Mouse (Mus musculus) heart, postnatal 0 days (tissue): ENCODE results near the gene Dnajb1. TPM values are rescaled to one million over a fixed set of nuclear protein-coding genes. Genes with fewer than 3 reads are reported as not detected.

ENCODE experiments used
- ATAC-seq: fragments of 200-750 bp; cut with Nextera tagmentation; 2 replicates; pipeline ENCODE4 v1.8.0; 2017; ENCODE audit warnings: low read depth, moderate number of reproducible peaks, moderate library complexity; ENCODE audit not compliant: insufficient read depth
- DNase-seq: peaks from one replicate; pipeline ENCODE4 v3.0.0-alpha.2; 2016; ENCODE audit warnings: low spot score
- H3K27ac ChIP-seq: fragments of 300-500 bp; sonication (generic); 2 replicates; pipeline ENCODE4 v1.5.1; 2014; ENCODE audit warnings: low read depth, mild to moderate bottlenecking
- H3K27me3 ChIP-seq: fragments of 300-500 bp; sonication (generic); 2 replicates; pipeline ENCODE4 v1.6.1; 2014; ENCODE audit warnings: low read length, mixed read lengths; ENCODE audit not compliant: control insufficient read depth, insufficient read depth
- H3K36me3 ChIP-seq: fragments of 300-500 bp; sonication (generic); replicated peaks from 2 replicates; pipeline ENCODE4 v1.6.1; 2014; ENCODE audit warnings: low read length, mixed read lengths; ENCODE audit not compliant: control insufficient read depth, insufficient read depth
- H3K4me1 ChIP-seq: fragments of 300-500 bp; sonication (generic); 2 replicates; pipeline ENCODE4 v1.6.1; 2014; ENCODE audit warnings: antibody characterized with exemption; ENCODE audit not compliant: control insufficient read depth, insufficient read depth
- H3K4me2 ChIP-seq: fragments of 300-500 bp; sonication (generic); 2 replicates; pipeline ENCODE4 v1.6.1; 2014; ENCODE audit warnings: low read depth, mild to moderate bottlenecking, low read length, moderate library complexity
- H3K4me3 ChIP-seq: fragments of 300-500 bp; sonication (generic); 2 replicates; pipeline ENCODE4 v1.5.1; 2014; ENCODE audit warnings: low read depth, low read length
- H3K9ac ChIP-seq: fragments of 300-500 bp; sonication (generic); replicated peaks from 2 replicates; pipeline ENCODE4 v1.6.1; 2014; ENCODE audit warnings: low read depth, low read length, mixed read lengths
- H3K9me3 ChIP-seq: fragments of 300-500 bp; sonication (generic); replicated peaks from 2 replicates; pipeline ENCODE4 v1.6.1; 2016; ENCODE audit warnings: low read length; ENCODE audit not compliant: control insufficient read depth
- CTCF ChIP-seq: IDR thresholded peaks from 2 replicates; pipeline ENCODE4 v1.5.1; 2016; ENCODE audit warnings: antibody characterized with exemption, control low read depth, low read depth
- EP300 ChIP-seq: IDR thresholded peaks from 2 replicates; pipeline ENCODE4 v1.6.1; 2016; ENCODE audit warnings: antibody characterized with exemption, low read depth
- WGBS: fragments of 180-500 bp; shearing (Covaris S2); extraction: QIAGEN DNeasy Blood & Tissue Kit; methylation state at CpG from one replicate; pipeline ENCODE4 v1.1.7; 2014; 5-methylcytosine and 5-hydroxymethylcytosine counted together
- polyA plus RNA-seq: library from polyadenylated mRNA; unstranded; fragments of >200 nt; fragmentation: Nextera tagmentation; extraction: Ambion mirVana; gene quantifications from 2 replicates; pipeline ENCODE4 v1.2.1, GENCODE M21; 2015
- total RNA-seq: library from RNA; depleted of rRNA; stranded (reverse); fragments of >200 nt; gene quantifications from 2 replicates; pipeline ENCODE4 v1.2.3, GENCODE M21; 2014; ENCODE audit warnings: low replicate concordance

Dnajb1 gene
- total and polyA plus RNA-seq, 2 experiments from 2014 or later = 17.6 to 26.7 TPM

DNA sequence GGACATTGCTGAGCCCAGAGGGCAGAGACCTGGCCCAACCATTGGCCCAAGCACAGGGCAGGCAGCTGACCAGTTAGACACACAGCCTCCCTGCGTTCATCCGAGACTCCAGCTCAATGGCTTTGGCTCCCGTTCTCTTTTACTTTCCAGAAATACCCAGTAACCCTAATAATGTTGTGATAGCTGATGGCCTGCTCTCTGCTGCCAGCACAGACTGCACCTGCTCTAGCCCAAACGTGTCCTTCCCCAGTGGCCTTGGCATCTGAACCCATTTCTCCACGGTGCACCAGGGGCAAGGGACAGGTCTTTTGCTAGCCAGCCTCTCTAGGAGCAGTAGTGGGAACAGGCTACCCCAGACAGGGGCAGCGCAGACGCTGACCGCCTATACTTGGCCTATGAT is 27.2 kb upstream of the Dnajb1 start:
- no peak overlapping the region for H3K4me2 ChIP-seq
- no peaks in the 10 kb centered on the region for H3K9me3 ChIP-seq
- no peak overlapping the region for H3K4me3 ChIP-seq
- peaks cover 42% of the 10 kb centered on the region for H3K4me1 ChIP-seq
- peak overlapping the region; percentile 36 for H3K27ac ChIP-seq
- no peak for DNase-seq
- H3K27me3 ChIP-seq = no peaks in the 10 kb centered on the region
- 56% methylated on average over 8 of the region's 8 CpGs for WGBS
- peaks cover 25% of the 10 kb centered on the region for H3K36me3 ChIP-seq
- H3K9ac ChIP-seq = 0 out of 2 replicates have a peak overlapping the region, but pooled peaks have one; percentile 3
- no peak for ATAC-seq
- TF ChIP-seq CTCF = no peak
- no peak for TF ChIP-seq EP300

DNA sequence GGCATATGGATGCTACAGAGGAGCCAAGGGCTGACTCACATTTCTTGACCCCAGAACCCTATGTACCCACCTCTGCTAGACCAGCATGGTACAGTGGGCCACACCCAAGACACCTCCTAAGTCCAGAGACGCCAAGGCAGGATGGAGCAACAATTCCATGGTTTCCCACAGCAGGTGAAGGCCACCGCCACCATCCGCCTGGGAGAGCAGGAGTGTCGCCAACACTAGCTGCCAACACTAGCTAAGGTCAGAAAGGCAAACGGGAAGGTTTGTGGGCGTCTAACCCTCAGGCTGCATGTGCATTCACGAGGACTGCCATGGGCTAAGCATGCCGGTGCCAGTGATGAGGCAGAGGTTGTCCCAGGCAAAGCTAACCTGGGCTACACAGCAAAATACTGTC is 25.8 kb upstream of the Dnajb1 start:
- no peak for DNase-seq
- Histone ChIP-seq H3K27me3 (no peaks in the 10 kb centered on the region), H3K4me3 (no peak overlapping the region), H3K36me3 (peaks cover 25% of the 10 kb centered on the region), H3K9me3 (no peaks in the 10 kb centered on the region), H3K9ac (no peak overlapping the region), H3K4me2 (no peak overlapping the region), H3K27ac (no peak overlapping the region), H3K4me1 (peaks cover 28% of the 10 kb centered on the region)
- no peak for TF ChIP-seq CTCF
- 73% methylated on average over 8 of the region's 8 CpGs for WGBS
- no peak for ATAC-seq

DNA sequence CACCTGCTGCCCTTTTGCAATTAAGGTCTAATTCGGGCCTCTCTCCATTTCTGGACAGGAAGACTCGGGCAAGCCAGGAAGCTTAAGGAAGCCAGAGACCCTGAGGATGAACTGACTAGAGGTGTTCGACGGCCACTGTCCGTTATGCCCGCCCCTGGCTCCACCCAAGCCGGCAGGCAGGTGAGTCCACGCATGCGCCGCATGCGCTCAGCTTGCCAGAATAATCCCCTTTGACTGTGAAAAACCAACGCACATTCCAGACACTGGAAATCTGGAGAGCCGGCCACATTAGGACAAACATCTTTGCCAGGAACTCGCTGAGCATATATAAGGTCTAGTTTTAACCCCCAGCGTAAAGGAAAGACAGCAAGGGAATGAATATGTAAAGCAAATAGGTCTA is 24.8 kb upstream of the Dnajb1 start:
- H3K36me3 ChIP-seq = peaks cover 25% of the 10 kb centered on the region
- H3K9me3 ChIP-seq = no peaks in the 10 kb centered on the region
- H3K4me3 ChIP-seq = no peak overlapping the region
- no peak overlapping the region for H3K9ac ChIP-seq
- no peak overlapping the region for H3K4me2 ChIP-seq
- H3K27ac ChIP-seq = no peak overlapping the region
- peaks cover 22% of the 10 kb centered on the region for H3K4me1 ChIP-seq
- H3K27me3 ChIP-seq = no peaks in the 10 kb centered on the region
- TF ChIP-seq CTCF = no peak
- no peak for ATAC-seq
- DNase-seq = no peak
- WGBS = 88% methylated on average over 15 of the region's 15 CpGs

DNA sequence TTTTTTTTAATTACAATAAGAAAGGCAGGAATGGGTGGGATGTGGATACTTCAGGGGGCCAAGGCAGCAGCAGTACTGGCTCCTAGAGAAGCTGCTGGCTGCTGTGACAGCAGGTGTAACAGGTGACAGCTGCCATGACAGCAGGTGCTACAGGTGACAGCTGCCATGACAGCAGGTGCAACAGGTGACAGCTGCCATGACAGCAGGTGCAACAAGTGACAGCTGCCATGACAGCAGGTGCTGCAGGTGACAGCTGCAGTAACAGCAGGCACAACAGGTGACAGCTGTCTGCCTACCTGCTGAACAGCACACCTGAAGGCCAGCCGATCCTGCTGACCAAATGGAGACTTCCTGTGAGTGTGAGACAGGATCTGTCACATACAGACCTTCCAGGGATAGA is 23.2 kb upstream of the Dnajb1 start:
- no peaks in the 10 kb centered on the region for H3K9me3 ChIP-seq
- 0 out of 2 replicates have a peak, but pooled peaks cover 9% of the 10 kb centered on the region for H3K4me1 ChIP-seq
- no peak overlapping the region for H3K9ac ChIP-seq
- TF ChIP-seq EP300 (no peak), CTCF (no peak)
- no peak for DNase-seq
- H3K27ac ChIP-seq = no peak overlapping the region
- 79% methylated on average over 1 of the region's 1 CpGs for WGBS
- no peaks in the 10 kb centered on the region for H3K27me3 ChIP-seq
- H3K4me2 ChIP-seq = no peak overlapping the region
- H3K4me3 ChIP-seq = no peak overlapping the region
- H3K36me3 ChIP-seq = peaks cover 29% of the 10 kb centered on the region
- ATAC-seq = no peak

DNA sequence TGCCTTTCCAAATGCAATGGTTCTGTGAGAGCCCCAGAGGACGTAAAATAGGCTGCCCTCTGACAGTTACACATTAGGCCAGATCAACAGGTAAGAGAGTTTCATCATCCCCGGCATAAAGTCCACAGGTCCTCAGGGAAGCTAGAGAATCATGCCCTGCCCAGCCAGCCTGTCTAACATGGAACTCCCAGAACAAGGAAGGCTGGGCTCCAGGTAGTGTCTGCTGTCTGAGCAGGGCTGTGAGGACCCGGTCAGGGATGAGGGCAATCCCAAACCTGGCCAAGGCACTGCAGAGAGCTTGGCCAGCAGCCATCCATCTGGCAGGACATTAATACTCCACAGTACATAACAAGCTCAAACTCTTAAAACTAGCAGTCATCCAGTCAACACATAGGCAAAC is 22.7 kb upstream of the Dnajb1 start:
- Histone ChIP-seq H3K27me3 (no peaks in the 10 kb centered on the region), H3K9me3 (no peaks in the 10 kb centered on the region), H3K4me2 (no peak overlapping the region), H3K27ac (no peak overlapping the region), H3K9ac (no peak overlapping the region), H3K36me3 (peaks cover 33% of the 10 kb centered on the region), H3K4me1 (0 out of 2 replicates have a peak, but pooled peaks cover 9% of the 10 kb centered on the region), H3K4me3 (no peak overlapping the region)
- DNase-seq (no peak), ATAC-seq (no peak)
- TF ChIP-seq CTCF (no peak), EP300 (no peak)
- WGBS = 52% methylated on average over 3 of the region's 3 CpGs

DNA sequence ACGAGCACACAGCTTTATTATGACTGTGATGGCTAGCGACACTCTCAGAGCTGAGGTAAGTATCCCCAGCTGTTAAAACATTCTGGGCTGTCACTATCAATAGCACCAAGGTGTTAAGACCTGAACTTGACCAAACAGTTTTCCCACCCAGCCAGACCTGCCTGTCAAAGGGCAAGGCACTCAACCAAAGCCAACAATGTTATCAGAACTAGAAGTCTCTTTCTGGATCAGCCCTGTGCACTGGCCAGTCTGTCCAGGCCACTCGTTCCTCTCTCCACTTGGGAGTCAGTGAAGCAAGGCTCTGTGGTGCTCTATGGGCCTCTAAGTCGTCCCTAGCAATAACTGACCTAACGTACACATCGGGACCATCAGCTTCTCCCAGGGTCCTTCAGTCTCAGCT is 20.3 kb upstream of the Dnajb1 start:
- Histone ChIP-seq H3K36me3 (peaks cover 33% of the 10 kb centered on the region), H3K27me3 (no peaks in the 10 kb centered on the region), H3K4me1 (peaks cover 4% of the 10 kb centered on the region; the same call in 1 of the 2 replicates), H3K9ac (no peak overlapping the region), H3K4me2 (no peak overlapping the region), H3K9me3 (no peaks in the 10 kb centered on the region), H3K4me3 (no peak overlapping the region), H3K27ac (no peak overlapping the region)
- DNase-seq = no peak
- TF ChIP-seq CTCF (no peak), EP300 (no peak)
- WGBS = 58% methylated on average over 6 of the region's 6 CpGs
- ATAC-seq = no peak
